Mouse (Mus musculus): Measurements from ENCODE around the gene Ttc27.

The Ttc27 gene

GRCm38 (mm10) chr17:74753628-74754104 lies 36.1 kb downstream of the Ttc27 start:
- DNase-seq (ENCODE audit: low spot score): no peak

GRCm38 (mm10) chr17:74754369-74755118 lies 37.0 kb downstream of the Ttc27 start:
- DNase-seq (ENCODE audit: low spot score): no peak

- DNase-seq (ENCODE audit: low spot score): peak; percentile 18
These were observed 51.9 kb downstream of the Ttc27 start for GRCm38 (mm10) chr17:74769390-74769811.

GRCm38 (mm10) chr17:74772364-74772763 lies 54.8 kb downstream of the Ttc27 start:
- no peak for DNase-seq (ENCODE audit: low spot score)

GRCm38 (mm10) chr17:74773556-74773955 lies 56.0 kb downstream of the Ttc27 start:
- DNase-seq (ENCODE audit: low spot score): no peak

- no peak for DNase-seq (ENCODE audit: low spot score)
These were observed 62.6 kb downstream of the Ttc27 start for GRCm38 (mm10) chr17:74780133-74780532.

GRCm38 (mm10) chr17:74780627-74781026 lies 63.1 kb downstream of the Ttc27 start:
- no peak for DNase-seq (ENCODE audit: low spot score)

GRCm38 (mm10) chr17:74781911-74782310 lies 64.4 kb downstream of the Ttc27 start:
- no peak for DNase-seq (ENCODE audit: low spot score)

- no peak for DNase-seq (ENCODE audit: low spot score)
These were observed 68.1 kb downstream of the Ttc27 start for GRCm38 (mm10) chr17:74785586-74785985.

GRCm38 (mm10) chr17:74786198-74786734 lies 68.7 kb downstream of the Ttc27 start:
- DNase-seq (ENCODE audit: low spot score): no peak

GRCm38 (mm10) chr17:74796023-74796699 lies 78.6 kb downstream of the Ttc27 start:
- no peak for DNase-seq (ENCODE audit: low spot score)

GRCm38 (mm10) chr17:74799865-74800264 lies 82.3 kb downstream of the Ttc27 start:
- no peak for DNase-seq (ENCODE audit: low spot score)

GRCm38 (mm10) chr17:74802765-74803164 lies 85.2 kb downstream of the Ttc27 start:
- no peak for DNase-seq (ENCODE audit: low spot score)

- DNase-seq (ENCODE audit: low spot score): no peak
These were observed 86.3 kb downstream of the Ttc27 start for GRCm38 (mm10) chr17:74803835-74804234.

GRCm38 (mm10) chr17:74804321-74804930 lies 86.9 kb downstream of the Ttc27 start:
- no peak for DNase-seq (ENCODE audit: low spot score)

GRCm38 (mm10) chr17:74807509-74808248 lies 90.1 kb downstream of the Ttc27 start:
- no peak for DNase-seq (ENCODE audit: low spot score)

GRCm38 (mm10) chr17:74808330-74808729 lies 90.8 kb downstream of the Ttc27 start:
- DNase-seq (ENCODE audit: low spot score): no peak

GRCm38 (mm10) chr17:74808901-74809300 lies 91.4 kb downstream of the Ttc27 start:
- DNase-seq (ENCODE audit: low spot score): no peak

GRCm38 (mm10) chr17:74810892-74811625 lies 93.5 kb downstream of the Ttc27 start:
- DNase-seq (ENCODE audit: low spot score): no peak

GRCm38 (mm10) chr17:74819711-74820110 lies 102.2 kb downstream of the Ttc27 start:
- no peak for DNase-seq (ENCODE audit: low spot score)

- DNase-seq (ENCODE audit: low spot score): no peak
These were observed 113.3 kb downstream of the Ttc27 start for GRCm38 (mm10) chr17:74830851-74831250.

Measured in ovary, postnatal 36 days (tissue).